Mouse (Mus musculus) kidney, postnatal 4 days (tissue): ENCODE measurements at regions not wholly inside any gene's neighbourhood (a gene's known extent, or its start where the extent isn't known, plus 50 kb on each side); places are given as distances from the start of the nearest gene placed in this dataset.
"Not testable (repeated sequence)": the region's sequence is repeated elsewhere in the genome, so short reads cannot be mapped to it uniquely, and the experiment has no call there.

Source experiments
- DNase-seq, 2 experiments: peaks; one replicate each; pipeline ENCODE4 v3.0.0; 2021; ENCODE audit warnings: mixed read lengths in 2 of 2

GRCm38 (mm10) chr16:31508981-31509380 is 86.9 kb downstream of the Bdh1 start:
- DNase-seq: peak; percentile 89 to 95

DNA sequence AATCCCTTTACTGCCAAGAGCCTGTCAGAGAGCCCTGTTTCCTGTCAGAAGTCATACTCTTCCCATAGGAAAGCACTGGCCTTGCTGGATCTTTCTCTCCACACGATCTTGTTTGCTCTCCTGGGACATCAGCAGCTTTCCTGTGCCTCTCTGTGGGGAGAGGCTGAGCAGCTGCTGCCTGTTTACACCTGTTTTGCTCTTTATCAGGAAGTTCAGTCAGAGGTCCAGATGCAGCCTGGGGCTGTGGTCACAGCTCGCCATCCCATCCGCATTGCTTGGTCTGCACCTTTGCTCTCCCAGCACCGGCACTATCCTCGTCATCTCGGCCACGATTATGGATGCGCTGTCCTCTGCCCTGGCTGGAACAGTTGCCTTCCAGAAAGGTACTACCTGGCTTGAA is 88.0 kb downstream of the Bdh1 start:
- no peak for DNase-seq

DNA sequence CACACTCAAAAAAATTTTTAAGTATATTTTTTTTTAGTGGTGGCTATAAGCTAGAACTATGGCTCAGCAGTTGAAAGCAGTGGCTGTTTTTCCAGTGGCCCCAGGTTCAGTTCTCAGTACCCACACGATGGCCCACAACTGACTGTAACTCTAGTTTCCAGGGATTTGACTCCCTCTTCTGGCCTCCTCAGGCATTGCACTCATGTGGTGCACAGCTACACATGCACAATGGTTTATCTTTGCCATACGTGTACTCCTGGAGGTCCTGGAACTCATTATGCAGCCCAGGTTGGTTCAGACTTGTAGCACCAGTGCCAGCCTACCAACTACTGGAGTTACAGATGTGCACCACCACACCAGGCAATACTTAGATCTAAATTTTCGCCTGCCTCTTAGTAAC is 96.7 kb downstream of the Bdh1 start:
- DNase-seq: no peak

DNA sequence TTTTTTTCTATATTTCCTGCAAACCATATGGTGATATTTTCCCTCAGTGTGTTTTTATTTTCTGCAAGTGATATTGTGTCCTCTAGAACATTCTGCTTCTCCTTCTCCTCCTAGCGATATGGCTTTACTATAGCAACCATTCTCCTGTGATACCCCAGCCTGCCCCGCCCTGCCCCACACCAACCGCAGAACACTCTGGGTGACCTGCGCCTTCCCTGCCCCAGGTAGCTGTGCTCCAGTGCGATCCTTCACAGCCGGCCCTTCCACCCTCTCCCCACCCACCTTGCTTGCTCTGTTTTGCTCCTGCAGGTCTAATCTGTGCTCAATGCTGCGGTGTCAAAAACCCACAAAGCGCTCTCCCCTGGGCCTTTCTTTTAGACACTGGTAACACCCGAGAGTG is 98.0 kb downstream of the Bdh1 start:
- DNase-seq: no peak

- DNase-seq: no peak
Observed at GRCm38 (mm10) chr16:31521786-31522185, 99.7 kb downstream of the Bdh1 start.

- peak; percentile 33 to 46 for DNase-seq
Observed at GRCm38 (mm10) chr16:31526711-31527344, 104.7 kb downstream of the Bdh1 start.

DNA sequence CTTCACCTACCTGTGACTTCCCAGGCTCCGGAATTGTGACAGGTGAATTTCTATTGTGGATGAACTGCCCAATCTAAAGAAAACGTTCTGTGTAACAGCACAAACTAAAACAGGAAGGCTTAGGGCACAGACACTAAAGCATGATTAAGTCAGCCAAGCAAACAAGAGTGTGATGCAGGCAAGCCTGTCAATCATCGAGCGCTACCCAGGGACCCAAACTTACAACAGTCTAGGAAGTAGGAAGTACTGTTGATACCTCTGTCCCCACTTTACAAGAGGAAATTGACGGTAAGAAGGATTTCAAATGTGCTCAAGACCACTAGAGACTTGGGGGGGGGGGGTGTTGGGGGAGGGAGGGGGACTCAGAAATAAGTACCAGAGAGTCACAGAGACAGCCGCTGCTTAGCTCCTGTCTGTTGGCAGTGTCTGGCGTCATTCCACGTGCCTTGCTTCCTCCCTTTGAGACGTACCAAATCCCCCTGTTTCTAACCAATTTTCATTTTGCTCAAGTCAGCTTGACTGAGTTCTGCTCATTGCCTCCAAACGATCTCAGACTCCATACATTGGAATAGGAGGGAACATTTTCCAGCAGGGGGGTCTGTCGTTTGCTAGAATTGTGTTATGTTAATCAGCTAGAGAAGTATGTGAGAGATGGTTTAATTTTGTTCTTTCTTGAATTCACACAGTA is 106.7 kb downstream of the Bdh1 start:
- no peak for DNase-seq

DNA sequence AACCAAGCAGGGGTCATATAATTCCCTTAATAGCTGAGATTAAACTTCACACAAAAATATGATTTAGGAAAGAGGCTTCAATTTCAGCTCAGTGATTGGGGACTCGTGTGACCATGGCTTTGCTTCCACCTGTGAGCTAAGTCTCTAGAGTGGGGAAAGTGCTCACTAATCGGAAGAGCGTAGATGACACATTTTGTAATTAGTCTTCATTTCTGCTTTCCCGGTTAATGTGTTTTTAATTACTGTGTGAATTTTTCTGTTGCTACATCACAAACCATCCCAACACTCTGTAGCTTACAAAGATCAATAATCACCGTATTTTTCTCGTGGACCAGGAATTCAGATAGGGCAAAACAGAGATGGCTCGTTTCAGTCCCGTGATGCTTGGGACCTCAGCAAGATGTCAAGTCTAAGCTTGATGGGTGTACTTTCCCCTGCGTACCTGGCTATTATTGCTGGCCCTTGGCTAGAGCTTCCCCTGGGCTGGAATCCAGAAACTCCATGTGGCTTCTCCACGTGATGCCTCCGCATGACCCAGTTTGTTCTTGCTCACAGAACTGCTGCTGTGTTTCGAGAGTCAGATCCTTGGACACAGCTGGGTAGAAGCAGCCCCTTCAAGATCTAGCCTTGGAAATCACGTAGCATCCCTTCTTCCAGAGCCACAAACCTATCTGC is 107.3 kb downstream of the Bdh1 start:
- no peak for DNase-seq

GRCm38 (mm10) chr16:31530090-31530489 is 108.0 kb downstream of the Bdh1 start:
- no peak for DNase-seq

GRCm38 (mm10) chr16:31533196-31533777 is 111.2 kb downstream of the Bdh1 start:
- no peak for DNase-seq

DNA sequence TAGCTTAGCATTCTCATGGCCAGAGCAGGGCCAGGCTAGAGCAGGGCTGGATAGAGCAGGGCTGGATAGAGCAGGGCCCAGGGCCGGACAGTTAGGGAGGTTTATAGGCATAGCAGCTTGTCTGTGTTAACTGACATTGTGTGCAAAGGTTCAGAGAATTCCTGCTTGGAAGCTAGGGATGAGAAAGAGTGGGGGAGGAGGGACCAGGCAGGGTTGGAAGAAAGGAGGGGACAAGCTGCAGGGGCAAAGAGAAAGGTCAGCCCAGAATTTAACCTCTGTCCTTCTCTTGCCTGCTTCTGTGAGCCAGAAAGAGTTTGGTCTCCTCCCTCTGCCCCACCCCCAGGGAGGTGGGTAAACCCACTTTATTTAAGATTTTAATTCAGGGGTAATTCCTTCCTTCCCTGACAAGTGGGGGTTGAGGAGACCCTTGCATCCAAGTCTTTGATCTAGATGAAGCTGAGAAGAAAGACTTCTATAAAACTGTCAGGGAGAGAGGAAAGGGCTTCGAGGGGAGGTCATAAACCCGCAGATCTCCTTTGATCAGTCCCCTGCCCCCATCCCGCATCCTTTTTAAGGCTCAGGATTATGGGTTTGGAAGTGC is 112.9 kb downstream of the Bdh1 start:
- DNase-seq: peak; percentile 42 to 56

DNA sequence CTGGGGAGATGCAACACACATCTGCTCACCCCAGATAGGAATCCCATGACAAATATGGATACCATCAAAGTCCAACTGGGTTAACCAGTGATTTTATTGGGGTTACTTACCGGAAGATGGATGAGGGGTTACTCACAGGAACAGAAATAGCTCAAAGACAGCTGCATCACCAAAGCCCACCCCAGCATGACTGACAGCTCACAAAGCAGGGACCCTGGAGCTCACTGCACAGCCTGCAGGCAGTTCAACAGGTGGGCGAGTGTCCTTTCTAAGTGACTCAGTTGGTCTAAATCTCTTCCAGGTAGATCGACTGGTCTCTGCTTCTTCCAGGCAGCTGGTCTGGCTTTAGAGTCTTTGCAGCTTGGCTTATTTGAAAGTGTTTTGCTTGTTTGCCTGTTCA is 114.2 kb downstream of the Bdh1 start:
- DNase-seq: no peak

DNA sequence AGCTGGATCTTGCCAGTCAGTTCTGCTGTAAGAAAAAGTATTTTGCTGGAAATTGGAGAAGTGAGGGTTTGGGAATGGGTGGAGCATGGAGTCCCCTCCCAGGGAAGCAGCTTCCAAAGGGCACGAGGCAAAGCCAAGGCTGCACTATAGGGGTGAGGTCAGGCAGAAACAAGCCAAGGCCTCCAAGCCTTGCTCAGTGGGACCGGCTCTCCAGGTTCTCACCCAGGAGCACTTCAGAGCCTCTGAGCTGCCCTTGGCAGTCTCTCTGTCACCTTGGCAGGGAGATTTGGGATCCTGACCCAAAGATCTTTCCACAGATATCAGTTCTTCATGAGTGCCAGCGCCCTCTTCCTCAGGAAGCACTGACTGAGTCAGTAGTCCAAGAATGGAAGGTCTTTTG is 116.5 kb downstream of the Bdh1 start:
- DNase-seq: no peak

- no peak for DNase-seq
Observed at GRCm38 (mm10) chr16:31543499-31544170, 119.6 kb upstream of the Dlg1 start.

DNA sequence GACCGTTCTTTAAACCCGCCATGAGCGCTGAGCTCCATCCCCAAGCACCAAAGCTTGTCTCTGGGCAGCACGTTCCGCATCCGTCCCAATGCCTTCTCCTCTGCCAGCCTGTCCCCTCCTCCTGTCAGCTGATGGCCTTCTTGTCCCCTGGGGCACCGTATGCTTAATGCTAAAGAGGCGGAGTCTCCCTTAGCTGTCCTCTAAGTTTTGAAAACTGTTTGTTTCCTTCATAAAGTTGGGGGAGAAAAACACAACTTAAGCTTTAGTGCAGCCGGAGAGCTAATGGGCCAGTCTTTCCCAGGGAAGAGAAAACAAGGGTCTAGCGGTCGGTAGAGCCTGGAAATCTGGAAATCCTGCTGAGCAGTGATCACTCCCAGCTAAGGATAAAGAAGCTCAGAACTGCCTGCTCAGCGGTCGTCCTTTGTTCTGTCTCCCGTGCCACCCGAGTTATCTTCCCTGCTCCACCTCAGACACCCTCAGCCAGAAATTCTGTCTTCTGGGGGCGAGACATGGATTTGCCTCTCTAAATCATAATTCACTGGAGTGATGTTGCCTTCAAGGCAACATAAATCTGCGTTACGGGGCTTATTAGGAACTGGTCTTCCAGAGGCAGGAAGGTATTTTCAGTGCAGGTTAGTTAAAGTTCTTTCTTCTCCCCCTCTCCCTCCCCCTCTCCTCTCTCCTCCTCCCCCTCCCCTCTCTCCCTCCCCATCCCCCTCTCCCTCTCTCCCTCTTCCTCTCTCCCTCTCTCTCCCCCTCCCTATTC is 117.0 kb upstream of the Dlg1 start:
- peak in 1 of 2 experiments; percentile 35 for DNase-seq

- DNase-seq: no peak
Observed at GRCm38 (mm10) chr16:31546828-31547224, 116.4 kb upstream of the Dlg1 start.

- DNase-seq: no peak
Observed at GRCm38 (mm10) chr16:31547391-31547790, 115.9 kb upstream of the Dlg1 start.

- no peak for DNase-seq
Observed at GRCm38 (mm10) chr16:31549975-31550374, 113.3 kb upstream of the Dlg1 start.

GRCm38 (mm10) chr16:31550539-31550938 is 112.7 kb upstream of the Dlg1 start:
- DNase-seq: not testable (repeated sequence)

GRCm38 (mm10) chr16:31551416-31552151 is 111.7 kb upstream of the Dlg1 start:
- peak in 1 of 2 experiments; percentile 16 for DNase-seq
